Mouse (Mus musculus) embryo, embryonic 11 days (tissue): ENCODE measurements around the gene Cd47.

Experiments
- DNase-seq: peaks from one replicate; pipeline ENCODE4 v3.0.0-alpha.2; 2015

Cd47 gene

GRCm38 (mm10) chr16:49836634-49837164 lies 36.4 kb downstream of the Cd47 start:
- no peak for DNase-seq

DNA sequence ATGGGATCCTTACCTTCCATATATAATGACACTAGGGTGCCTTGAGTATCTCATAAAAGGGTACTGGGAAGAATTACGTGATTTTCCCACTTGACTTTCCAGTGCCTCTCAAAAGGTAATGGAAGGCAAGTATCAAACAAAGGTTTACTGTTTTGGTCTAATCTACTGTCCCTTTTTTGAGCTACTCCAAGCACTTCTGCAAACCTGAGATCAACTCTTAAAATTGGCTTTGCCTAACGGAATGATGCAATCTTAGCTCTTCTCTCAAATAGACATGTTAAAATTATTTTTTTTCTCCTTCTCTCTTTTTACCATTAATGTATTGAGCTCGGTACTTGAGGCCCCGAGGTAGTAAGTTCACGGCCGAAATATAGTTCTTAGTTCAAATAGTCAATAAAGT lies 38.6 kb downstream of the Cd47 start:
- DNase-seq = no peak

DNA sequence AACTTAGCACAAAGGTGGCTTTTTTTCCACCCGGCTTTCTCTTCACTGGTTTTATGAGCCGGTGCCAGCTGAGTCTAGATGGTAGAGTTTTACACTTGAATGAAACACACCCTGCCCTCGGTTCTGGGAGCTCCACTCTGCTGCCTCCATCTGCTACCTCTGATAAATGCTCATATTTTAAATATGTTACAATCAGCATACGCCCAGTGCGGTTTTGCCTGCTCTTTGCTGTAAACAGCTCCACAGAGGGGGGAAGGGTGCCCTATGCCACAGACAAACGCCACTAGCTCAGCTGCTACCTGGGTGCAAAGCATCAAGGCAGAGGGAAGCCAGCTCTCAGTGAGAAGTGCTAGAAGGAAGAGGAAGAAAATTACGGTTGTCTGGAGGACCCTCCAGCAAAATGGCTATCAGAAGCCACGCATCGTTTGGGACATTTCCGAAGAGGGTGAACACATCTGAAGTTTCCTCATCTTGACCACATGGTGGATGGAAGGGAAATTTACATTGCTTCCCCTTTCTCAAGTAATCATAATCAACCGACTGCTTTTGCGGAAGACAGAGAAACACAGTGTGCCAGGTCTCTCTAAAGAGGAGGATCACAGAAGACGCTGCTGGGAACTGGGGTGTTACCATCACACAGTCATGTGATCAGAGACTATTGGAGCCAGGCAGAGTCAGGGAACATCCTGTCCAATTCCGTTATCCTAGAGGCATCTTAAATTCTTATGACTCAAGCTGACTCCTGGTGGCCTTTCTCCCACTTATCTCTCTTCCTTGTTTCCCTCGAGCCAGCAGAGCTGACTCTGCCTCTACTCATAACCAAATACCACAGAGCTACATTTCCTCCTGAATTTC lies 39.6 kb downstream of the Cd47 start:
- DNase-seq = peak; percentile 34

GRCm38 (mm10) chr16:49843723-49844122 lies 43.4 kb downstream of the Cd47 start:
- no peak for DNase-seq

GRCm38 (mm10) chr16:49847224-49848003 lies 47.1 kb downstream of the Cd47 start:
- DNase-seq = no peak

DNA sequence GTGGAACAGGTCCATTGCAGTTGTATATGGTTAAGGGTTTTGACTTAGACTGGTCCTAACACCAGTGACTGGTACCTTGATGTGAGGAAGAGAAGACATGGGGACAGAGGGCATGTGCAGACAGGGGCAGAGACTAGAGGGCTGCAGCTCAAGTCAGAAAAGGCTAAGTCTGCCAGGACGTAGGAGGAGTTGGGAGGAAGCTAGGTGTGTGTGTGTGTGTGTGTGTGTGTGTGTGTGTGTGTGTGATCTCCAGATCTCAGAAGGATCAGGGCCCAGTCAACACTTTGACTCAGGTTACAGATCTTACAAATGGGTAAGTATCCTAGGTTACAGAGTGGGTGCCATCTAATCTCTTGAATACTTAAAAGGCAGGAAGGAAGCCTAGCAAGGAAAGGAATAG lies 48.3 kb downstream of the Cd47 start:
- no peak for DNase-seq

- no peak for DNase-seq
Measured at GRCm38 (mm10) chr16:49852940-49853339, 52.6 kb downstream of the Cd47 start.

DNA sequence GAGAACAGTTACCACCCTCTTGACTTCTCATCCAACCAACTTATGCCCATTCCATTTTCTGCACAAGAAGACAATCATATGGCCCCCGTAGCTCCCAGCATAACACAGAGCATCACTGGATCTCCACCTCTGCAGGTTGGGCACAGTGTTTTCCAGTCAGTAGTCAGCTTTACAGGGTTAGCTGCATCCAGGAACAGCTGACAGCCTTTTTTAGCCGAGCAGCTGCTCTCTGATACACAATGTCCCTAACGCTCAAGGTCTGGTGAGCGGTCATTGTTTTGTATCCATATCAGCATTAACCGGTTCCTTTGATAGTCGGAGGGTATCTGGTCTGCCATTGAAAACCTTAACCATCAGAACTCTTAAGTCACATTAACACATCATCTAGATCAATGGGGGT lies 53.3 kb downstream of the Cd47 start:
- no peak for DNase-seq

GRCm38 (mm10) chr16:49854194-49854593 lies 53.9 kb downstream of the Cd47 start:
- DNase-seq = no peak

GRCm38 (mm10) chr16:49854931-49855835 lies 54.9 kb downstream of the Cd47 start:
- DNase-seq = peak; percentile 90

DNA sequence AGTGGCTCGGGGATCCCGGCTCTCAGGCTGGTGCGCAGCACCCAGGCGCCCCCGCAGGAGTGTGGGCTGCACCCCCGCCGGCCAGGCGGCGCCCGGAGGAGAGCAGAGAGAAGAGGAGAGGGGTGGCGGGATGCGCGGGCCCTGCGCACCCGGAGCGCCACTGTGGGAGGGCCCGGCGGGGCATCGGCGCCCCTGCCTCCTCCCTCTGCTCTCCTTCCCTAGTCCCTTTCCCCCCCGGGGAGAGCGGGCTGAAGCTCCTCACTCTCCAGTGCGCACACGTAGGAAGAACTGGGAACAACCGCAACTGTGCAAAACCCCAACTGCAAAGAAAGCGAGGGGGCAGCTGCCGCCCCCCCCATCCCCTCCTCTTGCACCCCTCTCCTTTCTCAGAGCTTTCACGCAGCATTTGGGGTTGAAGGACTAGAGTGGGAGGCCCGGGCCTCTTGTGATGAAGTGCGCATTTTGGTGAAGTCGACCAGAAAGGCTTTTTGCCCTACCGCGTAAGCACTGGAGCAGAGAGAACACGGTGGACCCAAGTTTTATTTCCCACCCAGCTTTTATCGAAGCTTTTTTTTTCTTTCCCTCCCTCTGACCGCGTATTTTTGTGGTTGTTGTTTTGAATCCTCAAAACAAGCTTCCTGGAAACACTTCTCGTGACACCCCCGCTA lies 55.6 kb downstream of the Cd47 start:
- peak; percentile 77 for DNase-seq

DNA sequence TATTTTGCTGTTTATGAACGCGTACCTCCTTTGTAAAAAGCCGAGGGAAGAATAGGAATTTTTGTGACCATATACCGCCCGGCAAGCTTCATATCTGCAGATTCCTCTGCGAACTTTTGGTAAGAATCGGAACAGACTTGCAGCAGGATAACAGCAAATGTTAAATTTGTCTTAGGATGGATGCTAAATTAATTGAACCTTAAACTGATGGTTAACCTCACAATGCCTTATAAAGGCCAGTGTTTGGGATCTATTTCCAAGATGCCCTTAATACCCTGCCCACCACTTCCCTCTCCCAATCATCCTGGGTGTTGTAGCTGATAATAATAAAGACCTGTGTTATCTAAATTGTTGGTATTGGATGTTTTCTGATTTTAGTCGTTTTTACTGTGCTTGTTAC lies 56.3 kb downstream of the Cd47 start:
- DNase-seq = no peak

GRCm38 (mm10) chr16:49857504-49858160 lies 57.3 kb downstream of the Cd47 start:
- DNase-seq = no peak

- DNase-seq = no peak
Measured at GRCm38 (mm10) chr16:49858161-49858906, 58.0 kb downstream of the Cd47 start.

DNA sequence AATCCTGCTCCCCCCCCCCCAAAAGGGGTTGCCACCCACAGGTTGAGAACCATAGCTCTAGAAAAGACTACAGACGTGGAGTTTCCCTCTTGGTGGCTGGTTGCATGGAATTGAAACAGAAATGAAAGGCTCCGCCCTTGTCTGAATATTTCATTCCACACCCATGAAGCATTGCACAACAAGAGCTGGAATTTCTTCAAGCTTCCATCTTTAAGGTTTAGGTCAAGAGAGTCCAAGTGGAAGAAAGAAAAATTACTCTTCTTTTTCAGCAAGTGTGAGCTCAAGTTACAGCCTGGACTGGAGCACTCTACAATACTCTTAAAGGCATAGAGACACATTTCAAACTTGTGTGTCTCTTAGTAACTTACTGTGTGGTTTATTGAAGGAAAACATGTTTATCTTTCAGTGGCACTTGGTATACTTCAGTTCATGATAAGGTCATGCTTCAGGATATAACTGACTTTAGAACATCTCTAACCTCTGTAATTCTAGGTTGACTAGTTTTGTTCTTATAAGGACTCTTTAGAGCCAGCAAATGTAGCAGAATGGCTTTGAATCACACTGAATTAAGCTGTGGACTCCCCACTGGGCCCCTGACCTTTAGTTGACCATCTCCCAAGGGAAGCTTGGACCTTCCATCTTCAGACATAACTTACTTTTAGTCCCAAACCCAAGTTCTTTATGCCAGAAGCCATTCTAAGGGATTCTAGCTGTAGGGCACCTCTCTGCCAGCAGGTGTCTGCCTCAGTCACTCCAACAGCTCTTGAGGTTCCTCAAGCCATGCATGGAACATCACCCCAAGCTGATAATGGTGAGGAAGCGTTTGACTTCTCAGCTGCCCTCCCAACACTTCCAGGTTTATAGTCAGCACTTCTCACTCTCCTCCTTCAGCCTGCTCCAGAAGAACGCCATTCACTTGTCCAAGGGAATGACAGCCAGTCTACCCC lies 58.8 kb downstream of the Cd47 start:
- no peak for DNase-seq

- DNase-seq = no peak
Measured at GRCm38 (mm10) chr16:49861986-49862385, 61.7 kb downstream of the Cd47 start.

DNA sequence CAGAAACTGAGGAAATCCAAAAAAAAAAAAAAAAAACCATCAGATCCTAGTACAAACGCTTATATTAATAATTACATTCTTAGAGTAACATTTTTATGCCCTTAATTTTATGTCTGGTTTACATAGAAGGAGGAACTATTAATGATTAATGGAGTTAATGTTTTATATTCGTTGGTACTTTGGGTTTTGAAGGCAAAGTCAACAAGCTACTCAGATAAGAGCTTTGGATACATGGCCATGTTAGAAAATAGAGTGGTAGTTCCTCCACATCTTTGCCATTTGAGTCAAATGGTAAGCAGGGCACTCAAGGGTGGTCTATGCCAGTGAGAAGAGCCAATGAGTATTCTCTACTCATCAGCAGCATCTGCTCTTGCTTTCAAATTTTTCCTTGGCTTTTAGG lies 66.3 kb downstream of the Cd47 start:
- no peak for DNase-seq

- DNase-seq = no peak
Measured at GRCm38 (mm10) chr16:49868278-49868677, 67.9 kb downstream of the Cd47 start.

DNA sequence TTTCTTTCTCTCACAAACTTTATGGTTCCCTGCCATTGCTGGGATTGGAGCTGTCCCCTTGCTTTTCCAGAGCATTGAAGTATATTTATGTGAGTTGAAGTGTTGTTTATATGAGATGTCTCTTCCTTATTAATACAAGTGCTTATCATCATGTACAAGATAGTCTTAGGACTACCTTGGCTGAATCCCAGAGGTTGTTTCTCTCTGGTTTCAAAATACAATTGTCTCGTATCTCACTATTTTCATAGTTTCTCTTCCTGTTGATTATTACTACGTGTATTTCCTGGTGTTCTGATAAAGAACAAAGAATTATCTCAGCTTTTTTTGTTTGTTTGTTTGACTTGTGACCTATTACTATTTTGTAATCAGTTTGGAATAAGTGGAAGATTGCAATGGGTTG lies 73.6 kb downstream of the Cd47 start:
- DNase-seq = no peak

- DNase-seq = no peak
Measured at GRCm38 (mm10) chr16:49874546-49874945, 74.2 kb downstream of the Cd47 start.
